Mouse (Mus musculus) spleen, adult 12 weeks (tissue): Measurements from ENCODE around the gene Rabif.
"Not testable (repeated sequence)": the region's sequence is repeated elsewhere in the genome, so short reads cannot be mapped to it uniquely, and the experiment has no call there.

Experiments used
- DNase-seq: peaks from one replicate; pipeline ENCODE4 v3.0.0; 2022; ENCODE audit warnings: low spot score

The Rabif gene

DNA sequence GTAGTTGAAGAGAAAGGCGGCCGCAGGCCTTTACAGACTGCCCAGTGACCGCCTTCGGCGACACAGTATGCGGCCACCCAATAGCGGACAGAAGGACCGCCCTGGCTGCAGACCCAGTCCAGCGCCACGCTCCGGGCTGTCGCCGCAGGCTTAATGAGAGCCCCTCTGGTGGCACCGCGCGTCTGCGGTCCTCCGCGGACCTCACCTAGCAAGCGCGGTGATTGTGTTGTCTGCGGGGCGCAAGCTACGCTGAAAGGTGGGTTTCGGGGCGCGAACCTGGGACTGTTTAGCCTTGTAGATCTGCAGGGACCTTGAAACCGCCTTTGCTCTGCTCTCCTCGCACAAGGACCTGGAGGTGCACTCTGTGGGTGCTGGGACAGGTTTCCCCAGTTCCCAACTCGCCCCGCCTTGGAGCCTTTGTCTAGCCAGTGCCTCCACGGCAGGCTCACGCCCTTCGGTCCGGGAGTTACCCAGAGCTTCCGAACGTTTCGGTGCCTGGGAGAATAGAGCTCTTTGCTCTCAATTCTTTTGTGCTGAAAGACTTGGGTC is 18.9 kb downstream of the Rabif start:
- DNase-seq: no peak

DNA sequence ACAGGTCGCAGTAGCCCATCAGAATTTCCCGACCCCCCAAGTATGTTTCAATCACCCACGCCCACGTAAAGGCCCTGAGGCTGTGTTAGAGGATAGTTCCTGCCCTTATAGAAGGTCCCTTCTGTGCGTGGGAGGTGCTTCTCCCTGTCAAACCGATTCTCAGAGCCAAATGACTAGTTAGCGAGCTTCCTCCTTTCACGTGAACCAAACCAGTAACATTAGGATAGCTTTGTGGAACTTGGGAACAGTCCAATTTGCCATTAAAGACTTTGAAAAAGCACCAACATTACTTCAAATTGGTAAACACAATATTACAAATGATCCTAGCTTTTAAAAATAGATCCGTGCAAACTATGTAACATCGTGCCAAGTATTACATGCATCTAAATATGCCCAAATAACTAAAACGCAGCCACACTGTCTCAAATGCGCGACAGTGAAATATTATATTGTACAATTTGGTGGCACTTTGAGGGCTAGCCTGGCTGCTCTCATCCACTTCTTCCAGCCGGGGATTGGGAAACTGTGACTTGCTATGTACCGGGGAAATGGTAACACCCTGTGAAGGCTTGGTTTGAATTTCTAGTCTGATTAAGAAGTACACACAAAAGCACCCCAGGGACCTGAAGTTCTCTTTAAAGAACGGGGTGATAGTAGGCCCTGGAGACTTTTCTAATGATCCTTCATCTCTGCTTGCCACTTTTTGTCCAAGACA is 19.6 kb downstream of the Rabif start:
- DNase-seq: no peak

DNA sequence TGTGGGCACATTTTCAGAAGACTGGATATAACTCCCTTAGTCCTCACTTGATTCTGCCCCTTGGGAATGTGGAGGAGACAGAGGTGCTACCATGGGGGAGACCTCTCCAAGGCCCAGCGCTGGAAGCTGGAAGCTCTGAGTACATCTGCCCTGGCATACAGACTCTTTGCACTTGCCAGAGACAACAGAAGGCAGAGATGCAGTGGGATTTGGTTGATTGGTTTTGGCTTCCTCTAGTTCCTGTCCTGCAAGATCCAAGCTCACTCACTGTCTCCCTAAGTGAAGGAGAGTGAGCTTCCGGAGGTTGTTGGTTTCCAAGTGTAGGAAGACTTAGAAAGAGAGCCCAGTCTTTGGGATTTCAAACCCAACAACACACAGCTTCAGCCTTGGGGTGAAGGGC is 21.4 kb downstream of the Rabif start:
- DNase-seq: no peak

GRCm38 (mm10) chr1:134516491-134517198 is 22.2 kb downstream of the Rabif start:
- no peak for DNase-seq

DNA sequence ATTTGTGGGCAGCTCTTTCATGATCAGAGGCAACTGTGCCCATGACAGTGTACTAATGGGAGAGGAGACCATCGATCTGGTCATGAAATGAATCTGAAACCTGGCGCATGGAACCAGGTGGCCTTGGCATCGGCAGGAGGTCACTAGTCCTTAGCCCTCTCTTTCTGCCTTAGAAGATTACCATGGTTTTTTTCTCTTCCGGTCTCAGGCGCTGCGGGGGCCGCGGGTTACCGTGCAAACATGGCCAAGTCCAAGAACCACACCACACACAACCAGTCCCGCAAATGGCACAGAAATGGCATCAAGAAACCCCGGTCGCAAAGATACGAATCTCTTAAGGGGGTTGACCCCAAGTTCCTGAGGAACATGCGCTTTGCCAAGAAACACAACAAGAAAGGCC is 23.4 kb downstream of the Rabif start:
- DNase-seq: not testable (repeated sequence)

DNA sequence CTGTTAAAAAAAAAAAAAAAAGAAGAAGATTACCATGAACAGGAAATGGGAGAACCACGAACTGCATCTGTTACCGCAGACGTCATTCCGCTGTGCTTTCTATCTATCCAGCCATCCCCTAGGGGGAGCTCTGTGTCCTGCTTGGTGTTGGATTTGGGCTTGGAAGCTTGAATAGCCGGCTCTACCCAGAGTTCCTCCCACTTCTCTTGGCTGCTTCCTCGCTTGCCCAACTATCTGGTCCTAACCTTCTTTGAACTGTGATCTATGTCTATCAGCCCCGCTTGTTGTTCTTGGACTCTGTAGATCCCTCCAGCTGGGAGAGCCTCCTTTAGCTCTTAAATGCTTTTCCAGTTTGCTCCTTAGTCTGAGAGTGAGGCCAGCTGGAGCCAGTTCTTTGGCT is 24.2 kb downstream of the Rabif start:
- peak; percentile 72 for DNase-seq

DNA sequence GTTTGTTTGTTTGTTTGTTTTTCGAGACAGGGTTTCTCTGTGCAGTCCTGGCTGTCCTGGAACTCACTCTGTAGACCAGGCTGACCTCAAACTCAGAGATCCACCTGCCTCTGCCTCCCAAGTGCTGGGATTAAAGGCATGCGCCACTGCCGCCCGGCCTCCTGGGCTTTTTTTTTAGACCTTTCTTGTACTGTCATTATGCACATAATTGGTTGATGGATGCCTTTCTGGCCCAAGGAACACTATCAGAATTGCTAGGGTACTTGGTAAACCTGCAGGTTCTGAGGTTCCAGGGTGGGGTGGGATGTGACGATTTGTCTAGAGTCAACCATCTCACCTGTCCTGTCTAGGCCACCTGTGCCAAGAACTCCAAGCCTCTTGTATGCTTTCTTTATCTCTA is 24.8 kb downstream of the Rabif start:
- not testable (repeated sequence) for DNase-seq

- no peak for DNase-seq
Measured at GRCm38 (mm10) chr1:134520001-134520721, 25.7 kb downstream of the Rabif start.

DNA sequence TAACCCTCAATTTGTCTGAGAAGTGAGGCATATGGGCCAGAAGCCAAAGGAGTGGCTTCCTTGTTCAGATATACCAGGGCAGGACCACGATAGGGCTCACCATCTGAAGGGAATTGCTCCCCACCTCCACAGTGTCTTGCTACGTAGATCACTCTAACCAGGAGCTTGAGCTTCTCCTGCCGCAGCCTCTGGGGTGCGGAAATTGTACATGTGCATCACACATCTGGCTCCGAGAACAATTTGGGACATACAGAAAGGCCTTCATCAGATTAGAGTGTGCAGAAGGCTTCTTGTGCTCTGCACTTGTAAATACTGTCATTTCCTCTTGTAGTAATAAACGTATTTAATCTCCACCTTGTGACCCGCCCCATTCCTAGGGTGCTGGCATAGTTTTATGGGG is 26.7 kb downstream of the Rabif start:
- DNase-seq: no peak

GRCm38 (mm10) chr1:134522325-134522724 is 27.9 kb downstream of the Rabif start:
- no peak for DNase-seq

GRCm38 (mm10) chr1:134524424-134524823 is 30.0 kb downstream of the Rabif start:
- DNase-seq: no peak

DNA sequence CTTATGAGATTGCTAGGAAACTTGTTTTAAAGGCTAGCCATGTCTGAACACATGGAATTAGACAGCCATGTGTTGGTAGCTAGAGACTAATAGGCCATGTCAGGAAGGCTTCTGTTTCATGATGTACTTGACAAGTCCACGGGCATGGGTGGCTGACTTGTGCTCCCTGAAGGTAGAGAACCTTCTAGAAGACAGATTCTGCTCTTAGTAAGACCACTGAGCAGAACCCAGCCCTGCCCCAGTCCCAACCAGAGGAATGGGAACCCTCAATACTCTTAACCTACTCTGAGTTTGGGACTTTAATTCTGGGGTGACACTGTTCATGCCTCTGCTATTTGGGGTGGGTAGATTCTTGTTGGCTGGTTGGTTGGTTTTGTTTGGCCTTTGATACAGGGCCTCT is 30.6 kb downstream of the Rabif start:
- DNase-seq: no peak

DNA sequence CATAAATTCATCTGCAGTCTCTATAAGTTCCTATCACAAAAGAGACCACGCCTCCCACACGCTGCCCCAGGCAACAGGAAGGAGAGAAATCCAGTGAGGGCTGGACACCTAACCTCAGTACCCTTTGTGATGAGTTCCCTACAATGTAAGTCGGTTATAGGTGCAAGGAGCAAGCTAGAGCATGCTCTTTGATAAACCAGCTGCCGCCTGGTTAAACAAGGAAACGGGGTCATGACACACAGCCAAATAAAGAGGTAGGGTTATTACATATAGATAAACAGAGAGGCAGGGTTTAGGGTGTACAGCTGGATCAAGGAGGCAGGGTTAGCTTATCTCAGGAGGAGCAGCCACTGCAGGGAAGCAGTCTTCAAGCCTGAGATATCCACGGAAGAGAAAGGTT is 32.3 kb downstream of the Rabif start:
- peak; percentile 55 for DNase-seq

DNA sequence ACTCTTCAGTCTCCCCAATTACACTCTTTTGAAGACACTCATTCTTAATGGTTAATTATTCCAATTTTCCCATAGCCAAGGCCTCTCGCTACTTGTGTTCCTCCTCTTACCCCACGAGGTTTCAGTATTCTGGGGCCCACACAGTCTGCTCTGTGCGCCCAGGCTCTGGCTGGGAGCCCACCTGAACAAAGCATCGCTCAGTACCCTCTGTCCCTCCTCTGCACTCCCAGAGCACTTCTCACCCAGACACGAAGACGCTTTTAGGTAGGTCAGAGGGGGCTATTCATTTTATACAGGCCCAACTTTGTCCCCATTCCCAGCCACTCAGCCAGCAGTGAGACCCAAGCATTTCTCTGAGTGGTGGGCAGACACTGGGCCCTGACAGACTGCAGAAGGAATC is 36.2 kb downstream of the Rabif start:
- DNase-seq: no peak

DNA sequence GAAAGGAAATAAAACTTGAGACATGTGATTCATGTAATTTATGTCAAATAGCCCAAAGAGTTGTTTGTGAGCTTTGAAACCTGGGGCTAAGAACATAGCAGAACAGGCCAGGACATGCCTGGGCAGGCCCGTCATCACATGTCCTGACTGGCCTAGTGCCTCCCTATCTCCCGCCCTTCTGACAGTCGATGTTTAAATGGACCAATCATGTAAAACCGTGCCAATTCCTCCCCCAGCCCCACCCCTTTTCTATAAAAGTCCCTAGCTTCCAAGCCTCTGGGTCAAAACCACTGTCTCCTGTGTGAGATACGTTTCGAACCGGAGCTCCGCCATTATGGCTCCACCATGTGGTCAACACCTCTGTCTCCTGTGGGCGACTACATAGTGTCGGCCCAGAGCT is 39.3 kb downstream of the Rabif start:
- DNase-seq: not testable (repeated sequence)

DNA sequence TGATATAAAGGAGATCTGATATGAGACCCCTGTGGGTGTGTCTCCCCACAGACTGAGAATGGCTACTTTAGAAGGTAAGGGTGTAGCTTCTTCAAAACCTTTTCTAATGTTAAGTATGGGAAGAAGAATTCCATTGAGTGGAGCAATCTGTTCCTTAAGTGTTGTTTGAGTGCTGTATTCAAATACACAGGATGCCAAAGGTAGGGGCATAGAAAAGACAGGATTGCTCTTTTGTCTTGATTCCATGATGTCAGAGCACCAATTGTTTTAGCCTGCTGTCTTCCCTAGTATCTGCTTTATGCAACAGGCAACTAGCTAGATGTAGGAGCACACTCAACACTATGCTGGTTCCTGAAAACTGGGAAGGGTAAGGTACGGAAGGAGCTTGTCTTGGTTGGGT is 40.6 kb downstream of the Rabif start:
- DNase-seq: no peak

- no peak for DNase-seq
Measured at GRCm38 (mm10) chr1:134535513-134535912, 41.1 kb downstream of the Rabif start.

GRCm38 (mm10) chr1:134540610-134541009 is 46.2 kb downstream of the Rabif start:
- DNase-seq: no peak

DNA sequence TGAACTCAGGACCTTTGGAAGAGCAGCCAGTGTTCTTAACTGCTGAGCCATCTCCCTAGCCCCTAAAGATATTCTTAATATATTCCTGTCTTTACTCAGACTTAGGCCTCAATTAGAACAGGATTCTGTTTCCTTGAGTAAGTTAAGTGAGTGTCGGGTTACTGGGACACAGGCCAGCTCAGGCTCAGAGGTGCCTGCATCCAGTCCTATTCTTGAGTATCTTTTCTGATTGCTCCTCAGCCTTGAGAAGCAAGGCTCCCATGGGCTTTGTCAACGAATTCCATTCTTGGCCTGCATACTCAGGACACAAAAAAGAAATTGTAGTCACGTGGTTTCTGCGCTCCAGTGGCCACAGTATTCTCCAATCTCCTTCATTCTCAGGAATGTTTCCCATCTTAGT is 53.8 kb downstream of the Rabif start:
- no peak for DNase-seq

DNA sequence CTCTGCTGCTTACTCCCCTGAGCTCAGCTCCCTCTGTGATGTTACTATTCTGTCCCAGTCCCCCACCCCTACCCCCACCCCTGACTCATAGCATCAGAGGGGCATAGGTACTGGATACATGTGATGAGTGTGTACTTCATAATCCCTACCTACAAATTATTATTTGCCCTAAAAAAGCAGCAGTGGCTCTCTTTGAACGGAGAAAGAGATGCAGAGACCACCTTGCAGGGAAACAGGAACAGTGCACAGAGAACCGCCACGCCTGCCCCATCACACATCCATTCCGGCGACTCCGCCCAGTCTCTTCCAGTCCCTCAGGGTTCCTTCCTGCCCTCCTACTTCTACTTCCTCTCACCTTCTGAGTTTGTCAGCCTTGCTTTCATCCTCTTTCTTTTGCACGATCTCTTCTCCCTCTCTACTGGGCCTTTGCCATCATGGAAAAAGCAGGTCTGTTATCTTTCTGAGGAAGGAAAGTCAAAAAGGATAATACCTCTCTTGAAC is 55.2 kb downstream of the Rabif start, which contains the start of gene Mgat4e:
Gene Mgat4e (minus strand): TSS at position 51 of the 501 bp plus-strand sequence.
- DNase-seq: no peak

DNA sequence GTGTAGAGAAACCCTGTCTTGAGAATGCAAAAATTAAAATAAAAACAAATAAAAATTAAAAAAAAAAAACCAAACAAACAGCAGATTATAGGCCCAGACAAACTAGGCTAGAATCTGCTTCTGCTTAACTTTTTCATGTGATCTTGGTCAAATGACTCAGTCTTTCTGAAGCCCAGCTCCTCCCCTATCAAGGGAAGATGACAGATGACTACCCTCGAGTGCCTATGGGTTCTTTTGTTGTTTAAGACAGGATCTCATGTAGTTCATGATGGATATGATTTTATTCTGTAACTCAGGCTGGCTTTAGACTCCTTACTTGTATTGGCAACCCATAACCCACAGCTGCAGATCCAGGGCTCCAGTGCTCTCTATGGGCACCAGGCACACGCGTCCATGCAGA is 57.4 kb downstream of the Rabif start:
- DNase-seq: no peak

GRCm38 (mm10) chr1:134552396-134552795 is 57.9 kb downstream of the Rabif start:
- DNase-seq: no peak
